Mouse (Mus musculus): Measurements from ENCODE around the gene Kcns3. TPM values are rescaled to one million over a fixed set of nuclear protein-coding genes. Genes with fewer than 3 reads are reported as not detected.

The Kcns3 gene
- polyA plus RNA-seq, 1 experiment from 2014 or later, result 0.44 TPM

Other genes starting within 250 kb of the Kcns3 start
- gene Msgn1, start 57.9 kb upstream of the Kcns3 start, polyA plus RNA-seq (2015; fragmentation: Nextera tagmentation; extraction: Ambion mirVana), result not detected in 2 replicates
- gene Gen1, start 114.7 kb upstream of the Kcns3 start, polyA plus RNA-seq (2015; fragmentation: Nextera tagmentation; extraction: Ambion mirVana), result 2.6 and 3.1 TPM in 2 replicates
- gene Smc6, start 114.8 kb upstream of the Kcns3 start, polyA plus RNA-seq (2015; fragmentation: Nextera tagmentation; extraction: Ambion mirVana), result 117 and 125 TPM in 2 replicates